Mouse (Mus musculus) right cerebral cortex, postnatal 14 days (tissue): ENCODE results near the gene Polr2a.
A peak's percentile ranks its signal among the peaks of the same experiment; 100 is the strongest.
"Not testable (repeated sequence)": the region's sequence is repeated elsewhere in the genome, so short reads cannot be mapped to it uniquely, and the experiment has no call there.

Experiments
- DNase-seq: peaks from one replicate; pipeline ENCODE4 v3.0.0; 2022

Polr2a gene

DNA sequence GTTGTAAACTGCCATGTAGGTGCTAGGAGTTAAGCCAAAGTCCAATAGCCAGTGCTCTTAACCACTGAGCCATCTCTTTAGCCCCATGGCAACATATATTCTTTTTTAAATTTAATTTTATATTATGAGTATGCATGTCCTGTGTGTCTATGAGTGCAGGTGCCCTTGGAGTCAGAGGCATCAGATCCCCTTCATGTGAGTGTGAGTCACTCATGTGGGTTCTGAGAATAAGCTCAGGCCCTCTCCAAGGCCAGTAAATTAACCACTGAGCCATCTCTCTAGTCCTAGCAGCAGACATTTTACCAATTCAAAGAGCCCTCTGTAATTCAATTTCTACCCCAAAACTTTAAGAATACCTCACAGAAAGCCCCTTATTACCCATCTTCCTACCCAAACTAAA, 5.8 kb downstream of the Polr2a start:
- no peak for DNase-seq

GRCm38 (mm10) chr11:69751635-69752034, 6.8 kb downstream of the Polr2a start:
- DNase-seq, result no peak

DNA sequence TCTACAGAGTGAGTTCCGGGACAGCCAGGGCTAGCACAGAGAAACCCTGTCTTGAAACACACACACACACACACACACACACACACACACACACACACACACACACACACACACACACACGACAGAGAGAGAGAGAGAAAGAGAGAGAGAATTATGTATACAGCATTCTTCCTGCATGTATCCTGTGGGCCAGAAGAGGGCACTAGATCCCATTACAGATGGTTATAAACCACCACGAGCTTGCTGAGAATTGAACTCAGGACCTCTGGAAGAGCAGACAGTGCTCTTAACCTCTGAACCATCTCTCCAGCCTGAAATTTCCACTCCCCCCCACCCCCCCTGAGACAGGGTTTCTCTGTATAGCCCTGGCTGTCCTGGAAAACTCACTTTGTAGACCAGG, 27.0 kb downstream of the Polr2a start:
- DNase-seq, result not testable (repeated sequence)

- DNase-seq, result no peak
Observed at GRCm38 (mm10) chr11:69729063-69729462, 29.4 kb downstream of the Polr2a start.

DNA sequence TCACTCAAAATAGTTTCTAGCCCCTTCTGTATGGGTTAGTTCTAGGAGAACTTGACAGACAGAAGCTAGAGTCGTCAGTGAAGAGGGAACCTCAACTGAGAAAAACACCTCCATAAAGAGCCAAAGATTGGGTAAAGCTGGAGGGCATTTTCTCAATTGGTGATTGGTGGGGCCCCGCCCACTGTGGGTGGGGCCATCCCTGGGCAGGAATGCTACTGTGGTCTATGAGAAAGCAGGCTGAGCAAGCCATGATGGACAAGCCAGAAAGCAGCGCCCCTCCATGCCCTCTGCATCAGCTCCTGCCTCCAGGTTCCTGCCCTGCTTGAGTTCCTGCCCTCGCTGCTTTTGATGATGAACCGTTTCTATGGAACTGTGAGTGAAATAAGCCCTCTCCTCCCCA, 32.5 kb downstream of the Polr2a start:
- DNase-seq, result no peak

- no peak for DNase-seq
Observed at GRCm38 (mm10) chr11:69723074-69723473, 35.4 kb downstream of the Polr2a start.

GRCm38 (mm10) chr11:69720852-69721251, 37.6 kb downstream of the Polr2a start:
- no peak for DNase-seq

DNA sequence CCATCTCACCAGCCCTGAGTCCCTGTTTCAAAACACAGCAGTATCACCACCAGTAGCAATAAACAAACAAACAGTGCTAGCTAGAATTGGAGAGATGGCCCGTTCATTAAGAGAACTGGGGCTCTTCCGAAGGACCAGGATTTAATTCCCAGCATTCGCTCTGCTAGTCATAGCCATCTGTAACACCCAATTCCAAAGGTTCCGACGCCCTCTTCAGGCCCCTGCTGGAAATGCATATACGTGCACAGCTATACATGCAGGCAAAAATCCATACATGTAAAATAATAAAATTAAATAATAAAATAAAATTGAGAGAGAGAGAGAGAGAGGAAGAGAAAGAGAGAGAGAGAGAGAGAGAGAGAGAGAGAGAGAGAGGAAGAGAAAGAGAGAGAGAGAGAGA, 39.0 kb downstream of the Polr2a start:
- no peak for DNase-seq

DNA sequence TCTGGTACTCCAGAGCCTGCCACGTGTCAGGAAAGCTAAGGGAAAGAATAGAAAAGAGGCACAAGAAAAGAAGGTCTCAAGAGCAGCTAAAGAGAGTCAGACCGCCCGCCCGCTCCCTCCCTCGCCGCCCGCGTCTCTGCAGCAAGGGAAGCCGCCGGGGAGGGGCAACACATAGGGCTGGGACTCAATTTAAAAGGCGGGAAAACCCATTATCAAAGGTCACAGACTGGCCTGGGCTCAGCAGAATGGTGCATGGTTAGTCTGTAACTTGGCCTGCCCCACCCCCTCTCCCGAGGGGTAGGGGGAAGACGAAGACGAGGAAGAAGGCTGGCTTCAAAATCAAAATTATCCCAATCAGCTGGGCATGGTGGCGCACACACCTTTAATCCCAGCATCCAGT, 39.8 kb downstream of the Polr2a start:
- no peak for DNase-seq

- DNase-seq, result no peak
Observed at GRCm38 (mm10) chr11:69716953-69717352, 41.5 kb downstream of the Polr2a start.

DNA sequence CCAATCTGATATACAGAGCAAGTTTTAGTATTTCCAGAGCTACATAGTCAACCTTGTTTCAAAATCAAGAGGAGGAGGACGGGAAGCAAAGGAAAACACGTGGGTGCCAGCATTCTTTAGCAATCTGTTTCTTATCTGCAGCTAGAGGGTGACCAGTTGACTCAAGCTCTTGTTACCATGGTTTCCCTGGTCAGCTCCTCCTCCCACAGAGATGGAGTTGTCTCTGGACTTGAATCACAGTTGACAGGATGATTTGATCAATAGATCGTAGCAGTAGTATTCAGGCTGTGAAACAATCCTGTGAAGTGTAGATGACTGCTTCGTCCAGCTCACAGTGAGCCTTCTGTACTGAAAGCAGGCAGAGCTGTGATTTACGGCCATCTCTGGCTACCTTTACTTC, 42.5 kb downstream of the Polr2a start:
- DNase-seq, result no peak

GRCm38 (mm10) chr11:69715482-69715881, 43.0 kb downstream of the Polr2a start:
- DNase-seq, result peak; percentile 30

- DNase-seq, result no peak
Observed at GRCm38 (mm10) chr11:69714636-69715329, 43.7 kb downstream of the Polr2a start.

DNA sequence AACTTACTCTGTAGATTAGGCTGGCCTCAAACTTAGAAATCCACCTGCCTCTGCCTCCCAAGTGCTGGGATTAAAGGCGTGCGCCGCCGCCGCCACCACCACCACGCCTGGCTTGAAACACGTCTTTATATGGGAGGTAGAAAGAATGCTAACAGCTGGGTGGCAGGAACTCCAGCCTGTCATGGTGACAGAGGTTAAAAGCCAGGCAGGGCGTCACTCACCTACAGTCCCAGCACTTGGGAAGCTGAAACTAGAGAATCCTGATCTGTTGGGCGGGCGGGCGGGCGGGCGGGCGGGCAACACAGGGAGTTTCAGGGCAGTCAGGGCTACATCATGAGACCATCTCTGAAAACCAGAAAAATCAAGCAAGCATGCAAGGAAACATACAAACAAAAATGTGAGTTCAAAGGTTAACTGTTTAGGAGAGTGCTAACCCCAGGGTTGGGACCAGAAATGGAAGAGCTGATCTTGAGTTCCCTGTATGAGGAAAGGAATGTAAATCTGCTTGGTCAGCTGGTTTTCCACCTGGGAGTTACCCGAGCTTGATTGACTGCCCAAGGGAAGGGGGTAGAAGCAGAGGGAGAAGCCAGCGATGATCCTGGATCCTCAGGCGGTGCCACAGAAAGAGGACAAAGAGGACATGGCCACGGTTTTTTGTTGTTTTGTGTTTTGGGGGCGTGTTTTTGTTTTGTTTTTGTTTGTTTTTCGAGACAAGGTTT, 45.3 kb downstream of the Polr2a start:
- no peak for DNase-seq

- DNase-seq, result no peak
Observed at GRCm38 (mm10) chr11:69711082-69711481, 47.4 kb downstream of the Polr2a start.

DNA sequence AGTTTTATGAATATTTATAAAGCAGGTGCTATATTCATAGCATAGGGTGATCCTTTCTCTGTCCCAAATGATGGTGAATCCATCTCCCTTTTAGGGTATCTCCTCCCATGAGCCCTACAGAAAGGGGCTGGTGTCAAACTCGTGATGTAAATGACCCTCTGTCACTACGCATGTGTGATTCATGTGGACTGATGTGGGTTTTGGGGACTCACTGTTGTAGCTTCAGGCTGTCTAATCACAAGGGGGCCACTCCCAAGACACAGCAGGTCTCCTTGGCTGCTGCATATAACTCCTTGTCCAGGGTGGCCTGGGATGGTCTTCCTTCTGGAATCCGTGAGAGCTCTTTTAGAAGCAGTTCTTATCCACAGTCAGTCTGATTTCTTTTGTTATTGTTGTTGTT, 48.0 kb downstream of the Polr2a start:
- DNase-seq, result no peak

GRCm38 (mm10) chr11:69709554-69710446, 48.6 kb downstream of the Polr2a start:
- no peak for DNase-seq

DNA sequence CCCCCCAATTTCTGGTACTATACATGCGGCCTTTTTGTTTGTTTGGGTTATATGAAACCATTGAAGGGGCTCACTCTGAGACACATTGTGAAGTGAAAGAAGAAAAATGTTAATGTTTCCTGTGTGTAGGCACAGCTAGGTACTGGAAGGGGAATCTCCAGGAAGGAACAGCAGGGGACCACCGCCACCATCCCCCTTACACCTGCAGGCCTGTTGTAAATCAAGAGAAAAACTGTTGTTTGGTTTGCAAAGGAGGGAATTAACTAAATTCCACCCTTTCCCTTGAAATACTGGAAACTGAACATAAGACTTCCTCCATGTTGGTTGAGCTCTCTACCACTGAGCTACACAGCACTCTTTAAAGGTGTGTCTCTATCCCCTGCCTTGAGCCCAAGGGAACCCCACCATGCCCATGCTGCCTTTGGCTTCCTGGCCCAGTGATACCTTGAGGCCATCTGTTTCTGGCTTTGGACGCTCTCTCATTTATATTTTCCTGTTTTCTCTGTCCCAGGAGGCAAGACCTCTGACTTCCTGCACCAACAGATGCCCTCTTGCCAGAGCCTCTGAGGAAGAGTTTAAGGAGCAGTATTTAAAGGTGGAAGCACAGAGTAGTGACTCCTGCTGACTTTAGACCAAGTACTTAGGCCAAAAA, 49.7 kb downstream of the Polr2a start:
- no peak for DNase-seq

DNA sequence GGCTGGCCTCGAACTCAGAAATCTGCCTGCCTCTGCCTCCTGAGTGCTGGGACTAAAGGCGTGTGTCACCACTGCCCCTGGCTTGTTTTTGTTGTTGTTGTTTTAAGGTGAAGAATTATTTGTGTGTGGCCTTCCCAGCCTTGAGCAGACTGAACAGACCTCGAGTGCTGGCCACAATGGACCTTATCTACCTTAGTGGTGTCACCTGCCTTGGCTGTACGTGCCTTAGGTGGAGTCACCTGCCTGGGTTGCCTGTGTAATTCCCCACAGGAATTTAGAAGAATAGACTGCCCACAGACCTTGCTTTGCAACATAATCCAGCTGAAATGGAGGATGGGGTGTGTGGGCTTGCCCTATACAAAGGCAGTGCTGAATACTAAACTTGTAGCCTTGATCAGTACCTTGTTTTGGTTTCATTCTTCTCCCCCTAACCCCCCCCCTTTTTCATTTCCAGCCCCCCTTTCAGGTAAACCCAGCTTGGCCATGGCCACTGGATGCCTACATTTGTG, 50.5 kb downstream of the Polr2a start:
- DNase-seq, result no peak

DNA sequence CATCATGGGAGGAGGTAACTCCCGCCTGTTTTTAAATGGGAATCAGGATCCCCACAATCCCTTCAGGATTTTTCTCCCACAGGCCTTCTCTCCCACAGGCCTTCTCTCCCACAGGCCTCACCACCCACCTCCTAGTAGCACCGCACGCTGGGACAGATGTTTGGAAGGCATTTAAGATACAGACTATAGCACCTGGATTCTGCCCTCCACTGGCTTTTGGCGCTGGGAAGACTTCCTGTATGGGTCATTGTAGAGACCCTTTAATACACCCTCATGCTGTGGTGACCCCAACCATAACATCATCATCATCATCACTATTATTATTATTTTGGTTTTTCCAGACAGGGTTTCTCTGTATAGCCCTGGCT, 51.0 kb downstream of the Polr2a start:
- DNase-seq, result no peak

DNA sequence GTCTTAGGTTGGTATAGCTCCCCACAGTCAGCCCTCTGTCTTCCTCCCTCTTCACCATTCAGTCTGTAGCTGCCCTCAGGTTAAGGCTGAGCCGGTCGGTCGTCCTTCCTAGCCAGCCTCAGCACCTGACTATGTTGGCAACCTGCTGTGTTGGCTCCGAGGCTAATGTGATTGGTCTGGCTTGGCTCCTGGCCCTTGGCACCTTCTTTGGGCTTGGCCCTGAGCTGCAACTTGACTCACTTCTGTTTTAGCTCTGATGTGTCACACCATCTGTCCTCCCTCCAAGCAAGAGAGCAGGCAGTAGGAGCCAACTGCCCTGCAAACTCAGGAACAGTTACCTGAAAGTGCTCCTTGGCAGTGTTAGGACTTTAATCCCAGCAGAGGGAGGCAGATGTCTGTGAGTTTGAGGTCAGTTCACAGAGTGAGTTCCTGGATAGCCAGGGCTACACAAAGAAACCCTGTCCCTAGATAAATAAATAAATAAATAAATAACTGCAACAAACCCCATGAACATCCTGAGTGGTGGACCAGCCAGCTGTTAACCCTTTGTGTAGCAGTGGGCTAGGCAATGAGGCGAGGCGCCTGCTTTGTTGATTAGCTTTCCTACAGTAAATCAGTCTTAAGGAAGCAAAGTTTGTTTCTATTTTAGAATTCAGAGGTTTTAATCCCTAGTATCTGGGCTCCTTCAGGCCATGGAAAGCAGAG, 51.5 kb downstream of the Polr2a start:
- DNase-seq, result no peak

DNA sequence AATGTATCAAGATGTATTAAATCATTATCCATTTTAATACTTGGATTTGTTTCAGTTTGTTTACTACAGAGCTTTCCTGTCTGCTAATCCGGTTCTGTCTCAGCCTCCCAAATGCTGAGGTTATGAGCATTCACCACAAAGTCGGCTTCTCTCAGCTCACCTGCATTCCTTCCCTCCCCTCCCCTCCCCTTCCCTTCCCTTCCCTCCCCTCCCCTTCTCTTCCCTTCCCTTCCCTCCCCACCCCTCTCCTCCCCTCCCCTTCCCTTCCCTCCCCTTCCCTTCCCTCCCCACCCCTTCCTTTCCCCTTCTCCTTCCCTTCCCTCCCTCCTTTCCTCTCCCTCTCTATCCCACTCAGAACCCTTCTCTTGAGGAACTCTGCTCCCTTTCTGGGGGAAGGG, 53.8 kb downstream of the Polr2a start:
- DNase-seq, result no peak
